Mouse (Mus musculus) left cerebral cortex, postnatal 10 days (tissue): ENCODE data around the gene Sec16a. TPM values are rescaled to one million over a fixed set of nuclear protein-coding genes. Genes with fewer than 3 reads are reported as not detected.

Source experiments
- DNase-seq, 2 experiments: peaks; one replicate each; pipeline ENCODE4 v3.0.0; 2021 to 2022; ENCODE audit warnings: low spot score in 2 of 2, mixed read lengths in 1 of 2; ENCODE audit errors: extremely low spot score in 1 of 2
- intact Hi-C: fragments of 180-260 bp; cut with DNase I; formaldehyde crosslinking; loops from one replicate; pipeline ENCODE4 v1.15.1; 2025
- total RNA-seq, 2 experiments: library from RNA; stranded (reverse); gene quantifications; 2 replicates each; pipeline ENCODE4 v1.2.3; 2021

Sec16a gene
- total RNA-seq, 2 experiments from 2014 or later, result 43.6 to 46.3 TPM

- intact Hi-C loops, result loop anchor here (5.0 to 10.0 kb wide), 2 partner anchors 191 to 459 kb away; partner anchors contain the start of gene Surf6
- peak; percentile 94 to 96 for DNase-seq
These were observed 840 bp upstream of the Sec16a start for GRCm38 (mm10) chr2:26445666-26446445.

GRCm38 (mm10) chr2:26444368-26444767 is 648 bp downstream of the Sec16a start:
- DNase-seq, result no peak
- intact Hi-C loops, result loop anchor here (10.0 kb wide), 1 partner anchor 460 kb away; the partner anchor contains the start of gene Surf6

GRCm38 (mm10) chr2:26443876-26444275 is 1.1 kb downstream of the Sec16a start:
- intact Hi-C loops, result loop anchor here (10.0 kb wide), 1 partner anchor 461 kb away; the partner anchor contains the start of gene Surf6
- no peak for DNase-seq

- DNase-seq, result no peak
- intact Hi-C loops, result loop anchor here (10.0 kb wide), 1 partner anchor 462 kb away; the partner anchor contains the start of gene Surf6
These were observed 2.2 kb downstream of the Sec16a start for GRCm38 (mm10) chr2:26442843-26443242.

- intact Hi-C loops, result loop anchor here (10.0 kb wide), 1 partner anchor 463 kb away; the partner anchor contains the start of gene Surf6
These were observed 3.3 kb downstream of the Sec16a start for GRCm38 (mm10) chr2:26441688-26442087.

GRCm38 (mm10) chr2:26441261-26441660 is 3.8 kb downstream of the Sec16a start:
- intact Hi-C loops, result loop anchor here (10.0 kb wide), 1 partner anchor 464 kb away; the partner anchor contains the start of gene Surf6
- no peak for DNase-seq

More at GRCm38 (mm10) chr2:26441688-26442087, 3.3 kb downstream of the Sec16a start:
- DNase-seq, result no peak

GRCm38 (mm10) chr2:26439671-26440070 is 5.3 kb downstream of the Sec16a start:
- intact Hi-C loops, result loop anchor here (10.0 kb wide), 1 partner anchor 465 kb away; the partner anchor contains the start of gene Surf6
- no peak for DNase-seq

GRCm38 (mm10) chr2:26438373-26438772 is 6.6 kb downstream of the Sec16a start:
- no peak for DNase-seq
- intact Hi-C loops, result no loop called here

GRCm38 (mm10) chr2:26437221-26437620 is 7.8 kb downstream of the Sec16a start:
- DNase-seq, result no peak
- intact Hi-C loops, result no loop called here

GRCm38 (mm10) chr2:26434791-26435572 is 10.0 kb downstream of the Sec16a start:
- intact Hi-C loops, result no loop called here
- DNase-seq, result no peak

- DNase-seq, result no peak
- intact Hi-C loops, result loop anchor here (5.0 kb wide), 1 partner anchor 58 kb away; no protein-coding TSS in a partner anchor
These were observed 15.2 kb downstream of the Sec16a start for GRCm38 (mm10) chr2:26429851-26430250.

GRCm38 (mm10) chr2:26424541-26424940 is 20.5 kb downstream of the Sec16a start:
- no peak for DNase-seq
- intact Hi-C loops, result no loop called here

GRCm38 (mm10) chr2:26423086-26423485 is 21.9 kb downstream of the Sec16a start:
- no peak for DNase-seq
- intact Hi-C loops, result no loop called here

- no peak for DNase-seq
- intact Hi-C loops, result no loop called here
These were observed 23.0 kb downstream of the Sec16a start for GRCm38 (mm10) chr2:26421969-26422368.

GRCm38 (mm10) chr2:26418120-26418519 is 26.9 kb downstream of the Sec16a start:
- intact Hi-C loops, result no loop called here
- no peak for DNase-seq

GRCm38 (mm10) chr2:26417066-26417465 is 27.9 kb downstream of the Sec16a start:
- DNase-seq, result no peak
- intact Hi-C loops, result no loop called here

GRCm38 (mm10) chr2:26410931-26411411 is 34.0 kb downstream of the Sec16a start:
- intact Hi-C loops, result no loop called here
- DNase-seq, result no peak

GRCm38 (mm10) chr2:26410091-26410490 is 34.9 kb downstream of the Sec16a start:
- intact Hi-C loops, result no loop called here
- DNase-seq, result no peak

GRCm38 (mm10) chr2:26409362-26409761 is 35.7 kb downstream of the Sec16a start:
- intact Hi-C loops, result no loop called here
- DNase-seq, result no peak
